Mouse (Mus musculus) adrenal gland, adult 18-20 months (tissue): ENCODE measurements around the gene H2afz. TPM values are rescaled to one million over a fixed set of nuclear protein-coding genes. Genes with fewer than 3 reads are reported as not detected.
"Not testable (repeated sequence)": the region's sequence is repeated elsewhere in the genome, so short reads cannot be mapped to it uniquely, and the experiment has no call there.

Experiments used
- DNase-seq, 2 experiments: peaks; one replicate each; pipeline ENCODE4 v3.0.0; 2021 to 2022; ENCODE audit warnings: low spot score in 2 of 2
- long read RNA-seq, 2 experiments: library from polyadenylated mRNA; stranded (forward); transcript quantifications; one replicate each; pipeline ENCODE4 v2.0.0; 2021
- total RNA-seq, 2 experiments: library from RNA; stranded (reverse); gene quantifications; 1 replicate in 1 of 2; 2 replicates in 1 of 2; pipeline ENCODE4 v1.2.3; 2021

H2afz gene
- 100 to 1,000 TPM; 111 to 146 TPM for total RNA-seq
- long read RNA-seq, experiment 1, transcript H2afz-201 (5 exons, 1,069 nt), result major isoform, 48 of 53 reads
- long read RNA-seq, experiment 1, partial matches to known transcripts, result 0 of 53 reads
- long read RNA-seq, experiment 1, other reads (novel, unspliced or antisense), result 4 of 53 reads
- long read RNA-seq, experiment 2, transcript H2afz-201 (5 exons, 1,069 nt), result major isoform, 249 of 261 reads
- long read RNA-seq, experiment 2, partial matches to known transcripts, result 4 of 261 reads
- long read RNA-seq, experiment 2, other reads (novel, unspliced or antisense), result 7 of 261 reads

- peak; percentile 94 to 96 for DNase-seq
Measured at GRCm38 (mm10) chr3:137864124-137864987, at the start of gene H2afz. Gene H2afz, plus strand, starts transcription at chr3:137864487.

- no peak for DNase-seq
Measured at GRCm38 (mm10) chr3:137818713-137819112, 45.6 kb upstream of the H2afz start.

- no peak for DNase-seq
Measured at GRCm38 (mm10) chr3:137820688-137821467, 43.4 kb upstream of the H2afz start.

- no peak for DNase-seq
Measured at GRCm38 (mm10) chr3:137823317-137823716, 41.0 kb upstream of the H2afz start.

GRCm38 (mm10) chr3:137827678-137828077 lies 36.6 kb upstream of the H2afz start:
- DNase-seq, result no peak

GRCm38 (mm10) chr3:137831156-137831555 lies 33.1 kb upstream of the H2afz start:
- DNase-seq, result no peak

- DNase-seq, result no peak
Measured at GRCm38 (mm10) chr3:137833128-137833527, 31.2 kb upstream of the H2afz start.

- DNase-seq, result no peak
Measured at GRCm38 (mm10) chr3:137833698-137834097, 30.6 kb upstream of the H2afz start.

- no peak for DNase-seq
Measured at GRCm38 (mm10) chr3:137836543-137836942, 27.7 kb upstream of the H2afz start.

- no peak for DNase-seq
Measured at GRCm38 (mm10) chr3:137838160-137838559, 26.1 kb upstream of the H2afz start.

- no peak for DNase-seq
Measured at GRCm38 (mm10) chr3:137842944-137843343, 21.3 kb upstream of the H2afz start.

- no peak for DNase-seq
Measured at GRCm38 (mm10) chr3:137844263-137844662, 20.0 kb upstream of the H2afz start.

GRCm38 (mm10) chr3:137846552-137846951 lies 17.7 kb upstream of the H2afz start:
- DNase-seq, result no peak

GRCm38 (mm10) chr3:137848354-137848753 lies 15.9 kb upstream of the H2afz start:
- no peak for DNase-seq

- DNase-seq, result no peak
Measured at GRCm38 (mm10) chr3:137849697-137850096, 14.6 kb upstream of the H2afz start.

- no peak for DNase-seq
Measured at GRCm38 (mm10) chr3:137851196-137851595, 13.1 kb upstream of the H2afz start.

GRCm38 (mm10) chr3:137853011-137853410 lies 11.3 kb upstream of the H2afz start:
- DNase-seq, result not testable (repeated sequence)

- no peak for DNase-seq
Measured at GRCm38 (mm10) chr3:137855328-137855727, 9.0 kb upstream of the H2afz start.

GRCm38 (mm10) chr3:137856061-137856460 lies 8.2 kb upstream of the H2afz start:
- no peak for DNase-seq

- DNase-seq, result no peak
Measured at GRCm38 (mm10) chr3:137860394-137861170, 3.7 kb upstream of the H2afz start.

GRCm38 (mm10) chr3:137861436-137861835 lies 2.9 kb upstream of the H2afz start:
- no peak for DNase-seq
